Mouse (Mus musculus): Measurements from ENCODE around the gene Tbc1d15.

DNA sequence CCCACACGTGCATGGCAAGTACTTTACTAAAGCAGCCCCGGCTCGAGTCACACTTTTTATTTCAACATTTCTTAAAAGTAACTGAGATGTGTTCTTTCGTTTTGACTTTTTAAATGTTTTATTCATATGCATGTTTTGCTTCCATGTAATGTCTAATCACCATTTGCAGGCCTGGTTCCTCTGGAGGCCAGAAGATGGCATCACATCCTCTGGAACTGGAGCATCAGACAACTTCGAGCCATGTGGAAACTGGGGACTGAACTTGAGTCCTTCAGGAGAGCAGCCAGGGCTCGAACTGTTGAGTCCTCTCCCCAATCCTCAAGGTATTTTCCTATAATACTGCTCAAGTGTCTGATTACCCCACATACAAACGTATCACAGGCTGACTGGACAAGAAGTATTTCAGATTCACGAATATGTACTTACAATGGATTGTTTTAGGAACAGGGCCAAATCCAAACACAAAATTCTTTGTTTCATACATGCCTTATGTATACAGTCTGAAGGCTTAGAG, 10.1 kb downstream of the Tbc1d15 start:
- TF ChIP-seq CTCF (IDR thresholded peaks at IDR 0.05 in 2 of 3, conservative IDR thresholded peaks at IDR 0.05 in 1 of 3; ENCODE audit: control insufficient read depth in 1 of 3, insufficient read depth in 1 of 3, low read depth in 2 of 3, low read length in 3 of 3, poor library complexity in 1 of 3, severe bottlenecking in 1 of 3) (peak in 1 of 3 experiments; percentile 13; a peak in 1 of 6 replicates), ZNF384 (IDR thresholded peaks at IDR 0.05; ENCODE audit: low read depth, low read length) (no peak), MAX (IDR thresholded peaks at IDR 0.05; ENCODE audit: low read length) (no peak), POLR2A (IDR thresholded peaks at IDR 0.05; ENCODE audit: control insufficient read depth in 1 of 2, insufficient read depth in 1 of 2, low read depth in 1 of 2, low read length in 2 of 2, poor library complexity in 1 of 2) (no peak), USF2 (IDR thresholded peaks at IDR 0.05; ENCODE audit: borderline replicate concordance in 1 of 2, insufficient read depth in 1 of 2, low read depth in 1 of 2, low read length in 2 of 2) (no peak)

All from MEL (cell line).